Mouse (Mus musculus) small intestine, adult 2 months (tissue): Measurements from ENCODE around the gene Fam92b. TPM values are rescaled to one million over a fixed set of nuclear protein-coding genes. Genes with fewer than 3 reads are reported as not detected.

ENCODE experiments used
- H3K27ac ChIP-seq: fragments of 200-500 bp; 2 replicates; pipeline ENCODE4 v1.5.1; 2012; ENCODE audit warnings: low read depth, low read length, control low read depth, inconsistent platforms; ENCODE audit not compliant: insufficient read depth
- H3K27me3 ChIP-seq: fragments of 200-500 bp; 2 replicates; pipeline ENCODE4 v1.6.1; 2012; ENCODE audit warnings: mild to moderate bottlenecking, moderate library complexity, low read length, inconsistent platforms; ENCODE audit not compliant: control insufficient read depth, insufficient read depth
- H3K36me3 ChIP-seq: fragments of 200-500 bp; 2 replicates; pipeline ENCODE4 v1.6.1; 2012; ENCODE audit warnings: mild to moderate bottlenecking, low read length, control low read depth, inconsistent platforms; ENCODE audit not compliant: control insufficient read depth, insufficient read depth
- H3K4me1 ChIP-seq: fragments of 200-500 bp; 2 replicates; pipeline ENCODE4 v1.6.1; 2012; ENCODE audit warnings: low read length, inconsistent platforms, mixed read lengths; ENCODE audit not compliant: control insufficient read depth, insufficient read depth, insufficient read length
- H3K4me3 ChIP-seq: fragments of 200-500 bp; 2 replicates; pipeline ENCODE4 v1.5.1; 2012; ENCODE audit warnings: low read depth, mild to moderate bottlenecking, control low read depth, inconsistent platforms, low read length, moderate library complexity
- CTCF ChIP-seq: fragments of 200-500 bp; IDR thresholded peaks from 2 replicates; pipeline ENCODE4 v1.5.1; 2012; ENCODE audit warnings: low read depth, mild to moderate bottlenecking, control low read depth, inconsistent platforms, low read length, moderate library complexity, mixed read lengths; ENCODE audit not compliant: insufficient replicate concordance, insufficient read length; ENCODE audit errors: extremely low read depth
- POLR2A ChIP-seq: fragments of 200-500 bp; IDR thresholded peaks from 2 replicates; pipeline ENCODE4 v1.6.1; 2012; ENCODE audit warnings: low read depth, mild to moderate bottlenecking, control low read depth, inconsistent platforms, low read length, moderate library complexity
- WGBS: fragments of 180-500 bp; shearing (Covaris S2); methylation state at CpG from one replicate; pipeline ENCODE4 v1.1.7; 2018; 5-methylcytosine and 5-hydroxymethylcytosine counted together
- polyA plus RNA-seq: library from polyadenylated mRNA; depleted of rRNA; stranded (reverse); fragments of >200 nt; gene quantifications from 2 replicates; pipeline ENCODE4 v1.2.3, GENCODE M21; 2012

Gene Fam92b
- polyA plus RNA-seq, 1 experiment: not detected

- Histone ChIP-seq H3K4me3 (no peak overlapping the region), H3K36me3 (no peaks in the 10 kb centered on the region)
- 34% methylated on average over 14 of the region's 14 CpGs for WGBS
These were observed 50.7 kb downstream of the Fam92b start for GRCm38 (mm10) chr8:120126357-120127161.

GRCm38 (mm10) chr8:120124836-120125389 is 52.4 kb downstream of the Fam92b start:
- no peaks in the 10 kb centered on the region for H3K27me3 ChIP-seq
- TF ChIP-seq POLR2A (no peak), CTCF (no peak)
- peaks cover 9% of the 10 kb centered on the region; the same call in 1 of the 2 replicates for H3K4me1 ChIP-seq
- H3K36me3 ChIP-seq: no peaks in the 10 kb centered on the region
- no peak overlapping the region for H3K27ac ChIP-seq
- H3K4me3 ChIP-seq: no peak overlapping the region
- 82% methylated on average over 7 of the region's 7 CpGs for WGBS

More at GRCm38 (mm10) chr8:120126357-120127161, 50.7 kb downstream of the Fam92b start:
- Histone ChIP-seq H3K4me1 (peaks cover 9% of the 10 kb centered on the region; the same call in 1 of the 2 replicates), H3K27me3 (no peaks in the 10 kb centered on the region), H3K27ac (peak overlapping the region; percentile 24; the same call in 1 of the 2 replicates)
- no peak for TF ChIP-seq CTCF
- no peak for TF ChIP-seq POLR2A

- Histone ChIP-seq H3K27ac (no peak overlapping the region), H3K27me3 (no peaks in the 10 kb centered on the region), H3K36me3 (no peaks in the 10 kb centered on the region), H3K4me3 (no peak overlapping the region), H3K4me1 (peaks cover 9% of the 10 kb centered on the region; the same call in 1 of the 2 replicates)
- TF ChIP-seq CTCF (no peak), POLR2A (no peak)
- 38% methylated on average over 6 of the region's 6 CpGs for WGBS
These were observed 53.0 kb downstream of the Fam92b start for GRCm38 (mm10) chr8:120124261-120124660.

GRCm38 (mm10) chr8:120120951-120121350 is 56.3 kb downstream of the Fam92b start:
- Histone ChIP-seq H3K4me1 (peaks cover 7% of the 10 kb centered on the region; the same call in 1 of the 2 replicates), H3K27me3 (no peaks in the 10 kb centered on the region), H3K4me3 (no peak overlapping the region), H3K36me3 (no peaks in the 10 kb centered on the region), H3K27ac (no peak overlapping the region)
- TF ChIP-seq POLR2A (no peak), CTCF (no peak)
- 60% methylated on average over 5 of the region's 5 CpGs for WGBS

- Histone ChIP-seq H3K27ac (no peak overlapping the region), H3K4me3 (no peak overlapping the region), H3K4me1 (peaks cover 7% of the 10 kb centered on the region; the same call in 1 of the 2 replicates), H3K27me3 (no peaks in the 10 kb centered on the region), H3K36me3 (no peaks in the 10 kb centered on the region)
- WGBS: 71% methylated on average over 6 of the region's 6 CpGs
- TF ChIP-seq CTCF: no peak
These were observed 57.3 kb downstream of the Fam92b start for GRCm38 (mm10) chr8:120119931-120120330.

- H3K27me3 ChIP-seq: 0 out of 2 replicates have a peak, but pooled peaks cover 1% of the 10 kb centered on the region
- TF ChIP-seq CTCF: no peak
- TF ChIP-seq POLR2A: no peak
- 77% methylated on average over 3 of the region's 3 CpGs for WGBS
- no peak overlapping the region for H3K27ac ChIP-seq
- no peak overlapping the region for H3K4me3 ChIP-seq
- peaks cover 11% of the 10 kb centered on the region; the same call in 1 of the 2 replicates for H3K4me1 ChIP-seq
- H3K36me3 ChIP-seq: no peaks in the 10 kb centered on the region
These were observed 57.8 kb downstream of the Fam92b start for GRCm38 (mm10) chr8:120119429-120119828.

GRCm38 (mm10) chr8:120118847-120119246 is 58.4 kb downstream of the Fam92b start:
- no peak overlapping the region for H3K27ac ChIP-seq
- H3K27me3 ChIP-seq: peaks cover 5% of the 10 kb centered on the region; the same call in 1 of the 2 replicates
- no peaks in the 10 kb centered on the region for H3K36me3 ChIP-seq
- peaks cover 12% of the 10 kb centered on the region; the same call in 1 of the 2 replicates for H3K4me1 ChIP-seq
- no peak overlapping the region for H3K4me3 ChIP-seq
- no peak for TF ChIP-seq CTCF
- no peak for TF ChIP-seq POLR2A
- 90% methylated on average over 5 of the region's 5 CpGs for WGBS
